ENCODE assay signal across 15 mouse cellular contexts in genomic region chr13:15395694-15396093, GRCm38 (mm10).
DNase-seq lines count a peak whose midpoint lies in the region; ATAC-seq lines count a peak whose summit lies in the region.
"Had no signal": no experiment of that assay in that cellular context is flagged by ENCODE, and none has a peak within 500 bp of the region (broad histone marks: within the 10 kb centered on the region; RNA-seq: fewer than 3 reads in every experiment).

No protein-coding gene starts in this region.

- H3K9me3 ChIP-seq in forebrain, embryonic 10.5 days: no peaks in the 10 kb centered on the region
- no peaks in the 10 kb centered on the region for H3K9me3 ChIP-seq in hindbrain, embryonic 11.5 days (ENCODE audit: control insufficient read depth, low read length)
- no peaks in the 10 kb centered on the region for H3K9me3 ChIP-seq in midbrain, embryonic 10.5 days (replicated peaks)
- H3K9me3 ChIP-seq in neural tube, embryonic 15.5 days (replicated peaks): no peaks in the 10 kb centered on the region
- H3K9me3 ChIP-seq: limb, embryonic 15.5 days had no signal

- H3K27me3 ChIP-seq in forebrain, embryonic 10.5 days (ENCODE audit: poor library complexity, severe bottlenecking): no peaks in the 10 kb centered on the region
- no peaks in the 10 kb centered on the region for H3K27me3 ChIP-seq in hindbrain, embryonic 11.5 days (ENCODE audit: control insufficient read depth, insufficient read depth, low read length)
- no peaks in the 10 kb centered on the region for H3K27me3 ChIP-seq in midbrain, embryonic 10.5 days (ENCODE audit: low read depth, poor library complexity, severe bottlenecking)
- H3K27me3 ChIP-seq in neural tube, embryonic 15.5 days (replicated peaks): no peaks in the 10 kb centered on the region
- H3K27me3 ChIP-seq: limb, embryonic 15.5 days had no signal

- no peak overlapping the region for H3K9ac ChIP-seq in hindbrain, embryonic 11.5 days (ENCODE audit: low read depth, low read length)
- H3K9ac ChIP-seq in neural tube, embryonic 15.5 days (replicated peaks): no peak overlapping the region
- H3K9ac ChIP-seq: limb, embryonic 15.5 days had no signal

- no peak for DNase-seq in forebrain, embryonic 10.5 days (ENCODE audit: extremely low spot score, low spot score)
- DNase-seq in hindbrain, embryonic 11.5 days (ENCODE audit: low spot score): no peak
- no peak for DNase-seq in midbrain, embryonic 10.5 days (ENCODE audit: low spot score)
- no peak for DNase-seq in urinary bladder, adult 2 months (ENCODE audit: low spot score)
- DNase-seq in adipocyte (ENCODE audit: low spot score): no peak
- no peak for DNase-seq in thymus, postnatal 4 days
- DNase-seq: cerebellum, adult 18-20 months; heart, adult 2 months; kidney, adult 11 months; kidney, postnatal 36 days; lung, adult 18-20 months had no signal

- peak overlapping the region; percentile 79 for H3K27ac ChIP-seq in forebrain, embryonic 10.5 days
- no peak overlapping the region for H3K27ac ChIP-seq in hindbrain, embryonic 11.5 days (ENCODE audit: low read depth, low read length)
- peak overlapping the region; percentile 70; the same call in 1 of the 2 replicates for H3K27ac ChIP-seq in midbrain, embryonic 10.5 days (replicated peaks)
- H3K27ac ChIP-seq in neural tube, embryonic 15.5 days (replicated peaks): no peak overlapping the region
- H3K27ac ChIP-seq: heart, adult 2 months; limb, embryonic 15.5 days; macrophage had no signal

- no peak overlapping the region for H3K4me3 ChIP-seq in forebrain, embryonic 10.5 days
- H3K4me3 ChIP-seq in hindbrain, embryonic 11.5 days (ENCODE audit: low read depth, low read length): no peak overlapping the region
- H3K4me3 ChIP-seq in midbrain, embryonic 10.5 days: 0 out of 2 replicates have a peak overlapping the region, but pooled peaks have one; percentile 11
- H3K4me3 ChIP-seq in neural tube, embryonic 15.5 days (replicated peaks): no peak overlapping the region
- H3K4me3 ChIP-seq: erythroblast, embryonic 14.5 days; heart, adult 2 months; limb, embryonic 15.5 days had no signal

- peaks cover 21% of the 10 kb centered on the region for H3K4me1 ChIP-seq in forebrain, embryonic 10.5 days
- no peaks in the 10 kb centered on the region for H3K4me1 ChIP-seq in hindbrain, embryonic 11.5 days (replicated peaks; ENCODE audit: control insufficient read depth, insufficient read depth, low read length)
- H3K4me1 ChIP-seq in midbrain, embryonic 10.5 days: peaks cover 13% of the 10 kb centered on the region
- peaks cover 4% of the 10 kb centered on the region; the same call in 1 of the 2 replicates for H3K4me1 ChIP-seq in neural tube, embryonic 15.5 days

- 17% methylated on average over 7 of the region's 7 CpGs for WGBS in forebrain, embryonic 10.5 days
- 22% methylated on average over 7 of the region's 7 CpGs for WGBS in hindbrain, embryonic 11.5 days
- 18% methylated on average over 7 of the region's 7 CpGs for whole genome bisulfite sequencing in midbrain, embryonic 10.5 days
- WGBS in neural tube, embryonic 15.5 days: 31% methylated on average over 7 of the region's 7 CpGs

- ATAC-seq in hindbrain, embryonic 11.5 days (ENCODE audit: low FRiP score): 0 out of 2 replicates have a peak, but pooled peaks have one; percentile 35
- ATAC-seq in neural tube, embryonic 15.5 days (ENCODE audit: low FRiP score): peak; percentile 62; the same call in 1 of the 2 replicates

- no peaks in the 10 kb centered on the region for H3K36me3 ChIP-seq in forebrain, embryonic 10.5 days (replicated peaks)
- H3K36me3 ChIP-seq in hindbrain, embryonic 11.5 days (ENCODE audit: control insufficient read depth, insufficient read depth, low read length): no peaks in the 10 kb centered on the region
- no peaks in the 10 kb centered on the region for H3K36me3 ChIP-seq in midbrain, embryonic 10.5 days
- no peaks in the 10 kb centered on the region for H3K36me3 ChIP-seq in neural tube, embryonic 15.5 days
- H3K36me3 ChIP-seq: limb, embryonic 15.5 days had no signal

- no peak overlapping the region for H3K4me2 ChIP-seq in hindbrain, embryonic 11.5 days (replicated peaks; ENCODE audit: low read depth, low read length)
- peak overlapping the region; percentile 28 for H3K4me2 ChIP-seq in neural tube, embryonic 15.5 days
- H3K4me2 ChIP-seq: limb, embryonic 15.5 days had no signal

Comparison
In these comparisons a context has a peak if more than half of its experiments do, and no peak if none do; other contexts are left out.
1. H3K27ac ChIP-seq: peak in forebrain, embryonic 10.5 days (single experiment) and midbrain, embryonic 10.5 days (single experiment); none in hindbrain, embryonic 11.5 days (single experiment) and neural tube, embryonic 15.5 days (single experiment).